ENCODE assay signal across 7 mouse cellular contexts in the genomic region with DNA sequence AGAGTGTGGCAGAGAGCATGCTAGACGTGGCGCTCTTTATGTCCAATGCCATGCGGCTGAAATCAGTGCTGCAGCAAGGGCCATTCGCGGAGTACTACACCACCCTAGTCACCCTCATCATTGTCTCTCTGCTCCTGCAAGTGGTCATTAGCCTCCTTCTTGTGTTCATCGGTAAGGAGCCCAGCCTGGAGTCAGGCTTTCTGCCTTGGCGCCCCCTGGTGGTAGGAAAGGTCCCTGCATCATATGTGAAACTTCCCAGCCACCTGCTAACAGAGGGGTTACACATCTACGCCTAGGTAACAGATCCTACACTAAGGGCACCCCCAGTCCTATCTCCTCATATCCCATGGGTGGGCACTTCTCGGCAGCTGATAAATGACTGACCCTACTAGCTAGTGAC.
DNase-seq lines count a peak whose midpoint lies in the region.

No protein-coding gene starts in this region.

- DNase-seq in ES-CJ7 (ENCODE audit: low read depth, low spot score): peak; percentile 85
- DNase-seq in adrenal gland, postnatal 14 days: peak; percentile 89
- DNase-seq in embryo, embryonic 9.5 days (ENCODE audit: extremely low spot score): peak; percentile 79
- DNase-seq in heart, adult 8-10 months (ENCODE audit: low spot score): peak; percentile 76
- peak; percentile 73 to 80 for DNase-seq in layer of hippocampus, postnatal 10 days (ENCODE audit: low spot score in 2 of 2)
- peak; percentile 80 for DNase-seq in lung, postnatal 25 days (ENCODE audit: low spot score)
- DNase-seq in right cerebral cortex, postnatal 36 days (ENCODE audit: low spot score in 2 of 2): peak; percentile 17 to 33

Comparison
In these comparisons a context has a peak if more than half of its experiments do, and no peak if none do; other contexts are left out.
1. Peak in every context shown above with its lines: DNase-seq.
2. DNase-seq: peak in every context shown above with its lines; median percentile 89 in adrenal gland, postnatal 14 days; 85 in ES-CJ7; 80 in lung, postnatal 25 days; 79 in embryo, embryonic 9.5 days; 76 in layer of hippocampus, postnatal 10 days; 76 in heart, adult 8-10 months; 25 in right cerebral cortex, postnatal 36 days.